Mouse (Mus musculus): ENCODE measurements around the gene Smc5. TPM values are rescaled to one million over a fixed set of nuclear protein-coding genes. Genes with fewer than 3 reads are reported as not detected.

Gene Smc5
- total and polyA plus RNA-seq, 2 experiments from 2014 or later = 16.9 to 21.4 TPM

- TF ChIP-seq CTCF (IDR thresholded peaks at IDR 0.05; ENCODE audit: low read depth) = no peak
- no peak overlapping the region for H3K9ac ChIP-seq (replicated peaks; ENCODE audit: low read length)
- WGBS = 92% methylated on average over 2 of the region's 2 CpGs
These were observed 27.2 kb downstream of the Smc5 start for GRCm38 (mm10) chr19:23246473-23246872.

DNA sequence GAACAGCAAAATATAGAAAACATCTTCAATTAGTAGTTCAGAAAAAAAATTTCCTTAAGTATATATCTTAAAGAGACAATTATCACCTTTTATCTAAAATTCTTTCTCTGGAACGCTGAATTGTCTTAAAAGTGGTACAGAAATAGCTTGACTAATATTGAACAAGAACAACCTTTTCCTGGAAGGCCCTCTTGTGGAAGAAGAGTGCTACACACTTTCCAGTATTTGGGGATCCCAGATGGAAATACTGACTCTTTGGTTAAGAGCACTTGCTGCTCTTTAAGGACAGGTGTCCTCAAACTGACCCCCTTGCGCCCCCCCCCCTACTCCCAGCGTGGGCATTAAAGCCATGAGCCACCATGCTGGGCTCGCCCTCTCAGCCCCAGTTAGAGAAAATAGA, 48.6 kb downstream of the Smc5 start:
- H3K27me3 ChIP-seq (ENCODE audit: insufficient read depth, low read length) = no peaks in the 10 kb centered on the region
- 42% methylated on average over 4 of the region's 4 CpGs for WGBS
- 0 out of 2 replicates have a peak, but pooled peaks have one; percentile 43 for ATAC-seq

More at GRCm38 (mm10) chr19:23246473-23246872, 27.2 kb downstream of the Smc5 start:
- H3K9me3 ChIP-seq (ENCODE audit: low read length) = no peaks in the 10 kb centered on the region
- no peak overlapping the region for H3K4me3 ChIP-seq (ENCODE audit: low read length)
- H3K4me2 ChIP-seq (ENCODE audit: low read depth, low read length) = no peak overlapping the region
- no peaks in the 10 kb centered on the region for H3K4me1 ChIP-seq (ENCODE audit: insufficient read depth, low read length)
- no peaks in the 10 kb centered on the region for H3K27me3 ChIP-seq (ENCODE audit: insufficient read depth, low read length)
- H3K27ac ChIP-seq = no peak overlapping the region
- ATAC-seq (no peak), DNase-seq (ENCODE audit: low spot score) (no peak)
- H3K36me3 ChIP-seq (ENCODE audit: insufficient read depth, low read length) = peaks cover 13% of the 10 kb centered on the region; the same call in 1 of the 2 replicates

GRCm38 (mm10) chr19:23214326-23214725, 59.4 kb downstream of the Smc5 start:
- Histone ChIP-seq H3K27ac (no peak overlapping the region), H3K27me3 (ENCODE audit: insufficient read depth, low read length) (no peaks in the 10 kb centered on the region), H3K9me3 (ENCODE audit: low read length) (no peaks in the 10 kb centered on the region), H3K4me2 (ENCODE audit: low read depth, low read length) (no peak overlapping the region), H3K36me3 (ENCODE audit: insufficient read depth, low read length) (peaks cover 18% of the 10 kb centered on the region), H3K4me1 (ENCODE audit: insufficient read depth, low read length) (no peaks in the 10 kb centered on the region), H3K9ac (replicated peaks; ENCODE audit: low read length) (no peak overlapping the region), H3K4me3 (ENCODE audit: low read length) (no peak overlapping the region)
- 71% methylated on average over 8 of the region's 8 CpGs for WGBS
- DNase-seq (ENCODE audit: low spot score) (no peak), ATAC-seq (no peak)
- no peak for TF ChIP-seq CTCF (IDR thresholded peaks at IDR 0.05; ENCODE audit: low read depth)

More for the DNA sequence above, 48.6 kb downstream of the Smc5 start:
- Histone ChIP-seq H3K4me3 (ENCODE audit: low read length) (no peak overlapping the region), H3K9ac (replicated peaks; ENCODE audit: low read length) (no peak overlapping the region), H3K4me1 (ENCODE audit: insufficient read depth, low read length) (no peaks in the 10 kb centered on the region), H3K9me3 (ENCODE audit: low read length) (no peaks in the 10 kb centered on the region), H3K4me2 (ENCODE audit: low read depth, low read length) (no peak overlapping the region), H3K27ac (no peak overlapping the region), H3K36me3 (ENCODE audit: insufficient read depth, low read length) (peaks cover 9% of the 10 kb centered on the region; the same call in 1 of the 2 replicates)
- peak; percentile 81 for TF ChIP-seq CTCF (IDR thresholded peaks at IDR 0.05; ENCODE audit: low read depth)
- peak; percentile 80 for DNase-seq (ENCODE audit: low spot score)

DNA sequence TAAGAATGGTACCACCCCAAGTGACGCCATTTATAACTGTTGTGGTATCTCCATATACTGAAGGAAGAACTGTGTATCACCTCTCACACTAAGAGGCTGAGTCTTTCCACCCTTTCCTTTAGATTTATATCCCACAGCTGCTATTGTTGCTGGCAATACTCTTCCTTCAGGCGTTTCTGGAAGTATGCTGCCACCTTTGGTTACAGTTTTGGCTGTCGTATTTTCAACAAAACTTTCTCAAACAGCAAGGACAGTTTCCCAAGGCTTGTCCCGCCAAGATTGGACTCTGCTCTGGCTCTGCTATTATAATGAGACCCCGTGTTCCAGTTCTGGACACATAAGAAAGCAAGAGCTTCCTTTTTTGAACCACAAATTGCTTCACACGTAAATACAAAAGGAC, 62.4 kb downstream of the Smc5 start:
- no peaks in the 10 kb centered on the region for H3K27me3 ChIP-seq (ENCODE audit: insufficient read depth, low read length)
- no peak overlapping the region for H3K27ac ChIP-seq
- WGBS = 78% methylated on average over 6 of the region's 6 CpGs
- H3K4me3 ChIP-seq (ENCODE audit: low read length) = no peak overlapping the region
- no peak overlapping the region for H3K9ac ChIP-seq (replicated peaks; ENCODE audit: low read length)
- H3K36me3 ChIP-seq (ENCODE audit: insufficient read depth, low read length) = peaks cover 9% of the 10 kb centered on the region; the same call in 1 of the 2 replicates
- no peaks in the 10 kb centered on the region for H3K9me3 ChIP-seq (ENCODE audit: low read length)
- peak; percentile 26; the same call in 1 of the 2 replicates for TF ChIP-seq CTCF (IDR thresholded peaks at IDR 0.05; ENCODE audit: low read depth)
- ATAC-seq = no peak
- peak; percentile 24 for DNase-seq (ENCODE audit: low spot score)
- H3K4me2 ChIP-seq (ENCODE audit: low read depth, low read length) = no peak overlapping the region
- H3K4me1 ChIP-seq (ENCODE audit: insufficient read depth, low read length) = no peaks in the 10 kb centered on the region

- no peak for DNase-seq (ENCODE audit: low spot score)
- H3K9me3 ChIP-seq (ENCODE audit: low read length) = no peaks in the 10 kb centered on the region
- H3K9ac ChIP-seq (replicated peaks; ENCODE audit: low read length) = no peak overlapping the region
- WGBS = 94% methylated on average over 3 of the region's 3 CpGs
- no peak overlapping the region for H3K4me2 ChIP-seq (ENCODE audit: low read depth, low read length)
- no peaks in the 10 kb centered on the region for H3K4me1 ChIP-seq (ENCODE audit: insufficient read depth, low read length)
- no peak overlapping the region for H3K4me3 ChIP-seq (ENCODE audit: low read length)
- ATAC-seq = no peak
- H3K27me3 ChIP-seq (ENCODE audit: insufficient read depth, low read length) = no peaks in the 10 kb centered on the region
- H3K27ac ChIP-seq = no peak overlapping the region
- H3K36me3 ChIP-seq (ENCODE audit: insufficient read depth, low read length) = peaks cover 17% of the 10 kb centered on the region; the same call in 1 of the 2 replicates
- no peak for TF ChIP-seq CTCF (IDR thresholded peaks at IDR 0.05; ENCODE audit: low read depth)
These were observed 70.1 kb downstream of the Smc5 start for GRCm38 (mm10) chr19:23203505-23204053.

DNA sequence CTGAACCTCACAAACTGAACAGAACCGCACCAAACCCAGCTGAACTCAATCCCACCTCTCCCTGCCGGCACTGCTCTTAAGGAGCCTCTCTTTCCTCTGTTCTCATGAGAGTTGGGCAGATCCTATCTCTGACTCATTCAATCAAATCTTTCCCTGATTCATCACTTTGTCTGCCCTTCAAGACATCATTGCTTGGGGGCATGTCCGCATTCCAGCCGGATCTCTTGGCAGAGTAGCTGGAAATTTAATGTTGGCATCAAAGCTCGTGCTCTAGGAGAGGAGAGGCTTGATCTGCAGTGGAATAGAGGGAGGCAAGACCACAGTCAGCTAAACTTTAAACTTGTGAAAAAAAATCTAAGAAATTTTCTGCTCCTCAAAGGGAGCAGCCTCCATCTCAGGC, 71.6 kb downstream of the Smc5 start:
- TF ChIP-seq CTCF (IDR thresholded peaks at IDR 0.05; ENCODE audit: low read depth) = no peak
- H3K36me3 ChIP-seq (ENCODE audit: insufficient read depth, low read length) = peaks cover 17% of the 10 kb centered on the region; the same call in 1 of the 2 replicates
- no peak overlapping the region for H3K9ac ChIP-seq (replicated peaks; ENCODE audit: low read length)
- no peak overlapping the region for H3K27ac ChIP-seq
- ATAC-seq (no peak), DNase-seq (ENCODE audit: low spot score) (no peak)
- H3K4me3 ChIP-seq (ENCODE audit: low read length) = no peak overlapping the region
- H3K4me1 ChIP-seq (ENCODE audit: insufficient read depth, low read length) = no peaks in the 10 kb centered on the region
- 97% methylated on average over 5 of the region's 5 CpGs for WGBS
- H3K27me3 ChIP-seq (ENCODE audit: insufficient read depth, low read length) = no peaks in the 10 kb centered on the region
- H3K4me2 ChIP-seq (ENCODE audit: low read depth, low read length) = no peak overlapping the region
- H3K9me3 ChIP-seq (ENCODE audit: low read length) = no peaks in the 10 kb centered on the region

DNA sequence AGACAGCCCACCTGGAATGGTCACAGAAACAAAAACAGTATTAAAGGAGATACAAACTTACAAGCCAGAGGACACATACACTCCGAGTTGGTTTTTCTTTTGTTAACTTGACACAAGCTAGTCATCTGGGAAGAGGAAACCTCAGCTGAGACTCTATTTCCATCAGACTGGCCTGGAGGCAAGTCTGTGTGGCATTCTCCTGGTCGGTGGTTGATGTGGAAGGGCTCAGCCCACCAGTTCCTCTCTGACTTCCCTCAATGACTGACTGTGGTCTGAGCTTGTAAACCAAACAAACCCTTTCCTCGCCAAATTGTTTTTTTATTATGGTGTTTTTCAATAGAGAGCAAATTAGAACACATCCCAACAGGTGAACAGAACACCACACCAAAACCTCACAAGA, 80.6 kb downstream of the Smc5 start:
- no peaks in the 10 kb centered on the region for H3K27me3 ChIP-seq (ENCODE audit: insufficient read depth, low read length)
- H3K4me1 ChIP-seq (ENCODE audit: insufficient read depth, low read length) = no peaks in the 10 kb centered on the region
- WGBS = 76% methylated on average over 3 of the region's 3 CpGs
- H3K9me3 ChIP-seq (ENCODE audit: low read length) = no peaks in the 10 kb centered on the region
- no peak overlapping the region for H3K27ac ChIP-seq
- DNase-seq (ENCODE audit: low spot score) (no peak), ATAC-seq (no peak)
- no peaks in the 10 kb centered on the region for H3K36me3 ChIP-seq (ENCODE audit: insufficient read depth, low read length)
- no peak overlapping the region for H3K4me2 ChIP-seq (ENCODE audit: low read depth, low read length)
- H3K9ac ChIP-seq (replicated peaks; ENCODE audit: low read length) = no peak overlapping the region
- H3K4me3 ChIP-seq (ENCODE audit: low read length) = no peak overlapping the region
- TF ChIP-seq CTCF (IDR thresholded peaks at IDR 0.05; ENCODE audit: low read depth) = no peak
